Mouse (Mus musculus) kidney, adult 2 months (tissue): ENCODE results near the gene Phactr1.

Experiments
- CTCF ChIP-seq: fragments of 200-500 bp; conservative IDR thresholded peaks from 2 replicates; pipeline ENCODE4 v1.5.1; 2011; ENCODE audit warnings: low read depth, mild to moderate bottlenecking, control low read depth, low read length, moderate library complexity, mixed read lengths; ENCODE audit not compliant: insufficient read depth, insufficient read length
- POLR2A ChIP-seq: fragments of 200-500 bp; IDR thresholded peaks from one replicate; pipeline ENCODE4 v1.6.1; 2011; ENCODE audit warnings: low read depth, low read length, control low read depth

DNA sequence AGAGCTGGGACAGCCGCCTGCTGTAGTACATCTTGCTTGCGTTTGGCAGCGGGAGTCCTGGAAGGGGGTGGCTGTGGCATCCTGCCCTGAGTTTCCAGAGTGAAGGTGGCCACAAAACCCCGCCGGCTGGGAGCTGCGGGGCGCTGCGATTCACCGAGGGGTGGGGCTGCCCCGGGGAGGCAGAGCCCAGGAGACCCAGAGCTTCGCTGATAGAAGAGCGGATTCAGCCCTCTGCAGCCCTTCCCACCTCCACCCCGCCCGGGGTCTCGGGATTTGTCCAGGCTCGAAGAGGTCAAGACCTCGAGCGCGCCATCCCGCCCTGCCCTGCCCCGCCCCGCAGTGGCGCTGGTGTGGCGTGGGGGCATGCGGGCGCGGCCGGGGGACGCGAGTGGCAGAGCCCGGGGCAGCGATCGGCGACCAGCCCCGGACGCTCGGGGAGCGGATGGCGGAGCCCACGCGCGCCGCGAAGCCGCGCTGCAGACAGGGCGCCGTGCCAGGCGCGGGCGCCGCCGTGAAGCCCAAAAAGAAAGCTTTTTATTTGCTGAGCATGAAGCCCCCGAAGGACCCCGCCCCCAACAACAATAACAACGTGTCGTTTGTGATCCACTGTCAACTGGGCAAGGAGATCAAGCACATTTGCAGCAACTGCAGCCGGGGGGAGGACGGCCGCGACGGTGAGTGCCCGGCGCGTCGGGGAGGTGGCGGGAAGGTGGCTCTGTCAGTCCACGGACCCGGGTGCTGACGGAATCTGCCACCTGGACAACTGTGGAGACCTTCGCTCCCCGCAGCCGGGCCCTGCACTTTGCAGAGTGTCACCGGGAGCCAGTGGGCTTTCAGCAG is 236.0 kb downstream of the Phactr1 start:
- TF ChIP-seq CTCF (no peak), POLR2A (no peak)
